Mouse (Mus musculus): Measurements from ENCODE around the gene Plxnb1. TPM values are rescaled to one million over a fixed set of nuclear protein-coding genes. Genes with fewer than 3 reads are reported as not detected.

The Plxnb1 gene
- total RNA-seq, 2 experiments from 2014 or later = not detected

DNA sequence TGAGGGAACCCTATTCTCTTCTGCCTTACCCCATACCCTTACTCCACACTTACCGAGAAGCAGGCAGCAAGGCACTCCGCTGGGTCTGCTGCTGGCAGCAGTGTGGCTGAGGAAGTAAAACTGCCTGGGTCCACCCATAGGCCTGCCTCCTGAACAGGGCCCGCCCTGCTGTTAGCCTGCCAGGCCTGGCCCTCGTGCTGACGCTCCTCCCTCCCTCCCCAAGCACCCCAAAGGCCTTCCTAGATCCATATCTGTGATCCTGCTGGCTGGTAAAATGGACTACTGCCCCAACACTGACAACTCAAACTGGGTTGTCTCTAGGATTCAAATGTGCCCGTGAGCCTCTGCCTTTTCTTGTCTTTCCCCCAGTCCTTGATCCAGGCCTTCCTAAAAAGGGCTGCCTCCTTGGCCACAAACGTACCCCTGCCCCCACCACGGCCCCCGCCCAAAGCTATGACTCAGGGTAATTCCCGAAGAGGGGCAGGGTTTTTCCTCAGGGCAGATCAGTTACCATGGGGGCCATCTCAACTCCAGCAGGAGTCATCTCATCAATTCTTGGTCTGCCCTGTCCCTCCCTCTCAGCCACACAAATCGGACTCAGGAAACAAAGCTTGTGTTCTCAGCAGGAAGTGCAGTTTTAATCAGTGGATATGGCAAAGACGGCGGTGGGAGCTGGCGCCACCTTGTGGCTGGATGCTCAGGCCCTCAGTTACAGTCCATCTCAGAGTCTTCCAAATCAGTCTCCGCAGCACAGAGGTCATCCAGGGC, 35.9 kb upstream of the Plxnb1 start, which contains the start of gene Trex1:
Trex1 (minus strand) TSS at position 599 of the 768 bp plus-strand sequence.
- ATAC-seq (replicated peaks; ENCODE audit: low FRiP score, low TSS enrichment, poor library complexity, severe bottlenecking) = peak; percentile 89

DNA sequence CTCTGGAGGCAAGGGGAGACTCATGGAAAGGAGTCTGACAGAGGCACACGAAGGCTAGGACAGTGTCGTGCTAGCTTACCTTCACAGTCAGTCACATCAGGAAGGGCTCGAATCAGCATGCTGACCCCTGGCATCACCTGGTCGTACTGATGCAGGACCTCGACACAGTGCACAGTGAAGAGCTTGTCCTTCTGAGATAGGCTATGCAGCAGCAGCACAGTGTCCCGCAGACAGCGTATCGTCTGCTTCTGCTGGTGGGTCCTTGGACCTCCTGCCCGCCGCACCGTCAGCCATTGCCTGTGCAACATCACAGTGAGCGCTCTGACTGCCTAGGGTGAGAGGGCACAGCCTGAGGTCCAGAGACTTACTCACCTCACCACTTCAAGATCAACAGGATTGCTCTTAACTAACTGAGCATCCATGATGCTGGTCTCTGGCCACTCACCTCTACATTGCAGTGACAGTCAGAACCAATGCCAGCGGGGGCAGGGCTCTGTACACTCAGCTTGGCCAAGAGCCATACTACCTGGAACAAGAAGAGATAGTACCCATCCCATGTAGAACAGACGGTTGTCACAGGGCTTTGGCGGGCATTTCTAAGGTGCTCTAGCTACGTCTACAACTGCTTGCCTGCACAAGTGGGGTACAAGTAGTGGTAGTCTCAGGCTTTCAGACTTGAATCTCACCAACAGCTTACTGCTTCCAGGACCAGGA, 34.8 kb upstream of the Plxnb1 start:
- ATAC-seq (replicated peaks; ENCODE audit: low FRiP score, low TSS enrichment, poor library complexity, severe bottlenecking) = no peak

DNA sequence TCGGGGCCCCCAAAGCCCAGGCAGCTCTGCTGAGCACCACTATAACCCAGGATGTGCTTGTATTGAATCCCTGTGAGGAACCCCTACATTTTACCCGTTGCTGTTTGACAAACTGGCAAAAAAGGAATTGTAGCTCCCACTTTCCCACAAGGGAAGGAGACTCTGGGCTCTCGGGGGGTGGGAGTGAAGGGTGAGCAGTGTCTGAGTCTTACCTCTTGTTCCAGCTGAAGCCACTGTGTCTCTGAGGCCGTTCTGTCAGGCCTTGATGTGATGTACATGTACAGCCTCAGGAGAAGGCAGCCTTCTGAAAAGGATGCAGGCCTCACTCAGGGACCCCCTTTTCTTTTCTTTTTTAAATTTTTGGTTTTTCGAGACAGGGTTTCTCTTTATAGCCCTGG, 34.3 kb upstream of the Plxnb1 start:
- no peak for ATAC-seq (replicated peaks; ENCODE audit: low FRiP score, low TSS enrichment, poor library complexity, severe bottlenecking)

DNA sequence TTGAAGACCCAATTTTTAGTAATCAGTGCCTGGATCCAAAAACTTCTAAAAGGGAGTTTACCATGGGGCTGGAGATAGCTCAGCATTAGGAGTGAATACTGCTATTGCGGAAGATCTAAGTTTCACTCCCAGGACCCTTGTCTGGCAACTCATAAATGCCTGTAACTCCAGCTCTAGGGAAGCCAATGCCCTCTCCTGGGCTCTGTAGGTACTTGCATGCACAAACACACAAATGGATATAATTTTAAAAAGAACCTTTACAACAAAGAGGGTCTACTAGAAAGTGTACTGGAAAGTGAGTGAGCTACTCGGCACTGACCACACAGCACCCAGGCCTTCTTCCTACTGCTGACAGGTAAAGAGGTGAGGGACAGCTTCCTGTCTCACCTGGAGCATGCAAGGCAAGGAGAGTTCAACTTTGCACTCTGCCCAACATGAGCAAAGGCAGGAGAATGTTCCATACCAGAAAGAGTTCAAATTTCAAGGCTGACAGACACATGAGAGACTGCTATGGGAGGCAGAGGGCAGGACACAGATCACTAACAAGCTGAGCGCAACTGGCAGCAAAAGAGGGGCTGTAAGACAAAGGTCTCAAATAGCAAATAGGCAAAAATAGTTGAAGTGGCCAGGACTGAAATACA, 27.0 kb upstream of the Plxnb1 start:
- ATAC-seq (replicated peaks; ENCODE audit: low FRiP score, low TSS enrichment, poor library complexity, severe bottlenecking) = no peak

DNA sequence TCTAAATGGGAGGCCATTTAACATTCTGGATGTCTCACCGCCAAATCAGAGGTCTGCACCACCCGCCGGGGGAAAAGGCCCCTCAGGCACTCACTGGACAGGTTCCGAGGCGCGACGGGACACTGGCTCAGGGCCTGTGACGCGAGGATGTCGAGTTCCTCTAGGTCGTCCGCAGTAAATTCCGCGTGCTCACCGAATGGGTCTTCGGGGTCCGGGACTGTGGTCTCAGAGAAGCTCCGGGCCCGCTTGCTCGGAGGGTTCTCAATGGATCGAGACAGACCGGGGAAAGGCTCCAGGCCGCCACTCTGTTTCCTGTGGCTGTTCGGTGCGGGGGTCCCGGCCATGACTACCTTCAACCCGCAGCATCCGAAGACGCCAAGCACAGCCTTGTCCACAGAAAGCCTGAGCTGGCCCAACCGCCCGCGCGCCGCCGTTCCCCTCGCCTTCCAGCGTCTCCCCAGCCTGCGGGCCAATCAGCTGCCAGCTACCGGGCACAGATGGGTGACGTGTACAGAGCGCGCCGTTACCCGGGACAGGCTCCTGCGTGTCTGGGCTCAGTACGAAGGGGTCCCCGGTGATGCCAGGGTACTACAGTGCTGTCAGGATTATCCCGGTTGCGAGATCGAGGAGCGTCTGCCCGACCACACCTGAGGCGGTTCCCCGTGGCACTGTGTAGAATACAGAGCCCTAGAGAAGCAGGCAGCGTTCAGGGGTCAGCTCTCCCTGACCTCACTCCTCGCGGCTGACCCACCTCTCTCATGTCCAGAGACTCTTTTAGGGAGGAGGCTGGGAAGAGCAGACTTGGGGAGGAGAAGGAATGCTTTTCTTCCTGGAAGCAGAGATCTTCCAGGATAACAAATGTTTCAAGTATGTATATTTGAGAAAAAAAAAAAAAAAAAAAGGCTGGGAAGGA, 21.3 kb upstream of the Plxnb1 start, which contains the start of gene Atrip:
Atrip (minus strand) TSS at position 464 of the 913 bp plus-strand sequence.
- peak; percentile 98 for ATAC-seq (replicated peaks; ENCODE audit: low FRiP score, low TSS enrichment, poor library complexity, severe bottlenecking)

DNA sequence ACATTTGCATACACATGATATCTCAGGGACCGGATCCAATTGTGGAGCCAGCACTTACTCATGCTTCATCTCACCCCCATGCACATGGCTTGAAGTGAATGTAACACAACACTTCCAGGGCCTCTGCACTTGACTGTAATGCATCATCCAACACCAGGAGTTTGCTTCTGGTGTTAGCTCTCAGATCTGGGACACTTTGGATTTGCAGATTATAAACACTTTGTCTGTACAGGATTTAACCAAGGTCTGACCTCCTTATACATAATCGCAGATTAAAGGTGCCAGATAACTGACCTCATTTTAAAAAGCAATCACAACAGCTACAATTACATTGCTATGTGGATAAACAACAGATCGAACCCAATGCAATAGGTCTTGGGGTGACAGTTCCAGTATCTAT, 14.7 kb upstream of the Plxnb1 start:
- no peak for ATAC-seq (replicated peaks; ENCODE audit: low FRiP score, low TSS enrichment, poor library complexity, severe bottlenecking)

DNA sequence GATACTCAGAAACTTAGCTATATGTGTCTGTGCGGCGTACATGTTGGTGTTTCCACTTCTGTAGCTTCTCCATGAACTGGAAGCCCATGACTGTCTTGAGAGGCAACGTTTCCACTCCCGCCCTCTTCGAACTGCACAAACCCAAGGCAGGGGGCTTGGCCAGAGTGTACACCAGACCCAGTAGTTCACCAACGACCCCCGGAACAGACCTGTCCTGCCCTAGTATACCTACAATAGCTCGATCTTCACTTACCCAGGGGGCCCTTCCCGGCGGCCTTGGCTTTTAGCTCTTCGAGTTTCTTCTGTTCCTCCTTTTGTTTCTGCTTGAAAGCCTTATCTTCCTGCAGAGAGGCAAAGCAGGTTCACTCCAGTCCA, 13.5 kb upstream of the Plxnb1 start:
- ATAC-seq (replicated peaks; ENCODE audit: low FRiP score, low TSS enrichment, poor library complexity, severe bottlenecking) = no peak

DNA sequence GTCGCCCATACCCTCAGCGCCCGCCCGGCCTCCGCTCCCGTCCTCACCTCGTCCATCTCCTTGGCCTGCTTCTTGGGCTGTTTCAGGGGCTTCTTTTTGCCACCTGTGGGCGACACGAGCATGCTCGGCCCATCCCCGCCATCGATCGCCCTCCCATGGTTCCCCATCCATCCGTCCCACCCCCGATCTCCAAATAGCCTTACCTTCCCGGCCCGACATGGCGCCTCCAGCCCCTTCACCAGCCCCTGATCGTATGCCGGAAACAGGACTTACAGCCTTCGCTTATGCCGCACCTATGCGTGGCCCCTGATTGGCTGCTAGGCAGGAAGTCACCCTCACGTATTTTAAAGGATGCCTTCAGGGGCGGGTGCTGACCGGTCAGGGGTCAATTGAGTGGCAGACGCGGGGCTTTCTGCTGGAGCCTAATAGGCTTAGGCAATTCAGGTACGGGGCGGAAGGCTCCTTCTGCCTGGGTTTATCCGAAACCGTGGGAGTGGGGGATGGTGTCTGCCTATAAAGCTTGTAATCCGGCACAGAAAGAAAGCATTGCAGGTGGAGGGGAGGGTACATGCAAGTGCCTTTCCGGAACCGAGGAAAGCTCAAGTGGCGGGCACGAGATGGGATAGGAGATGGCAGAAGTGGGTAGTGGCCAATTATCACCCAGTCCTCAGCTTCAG, 12.9 kb upstream of the Plxnb1 start, which contains the start of the genes Ccdc51 and Tma7:
Ccdc51 (plus strand) TSS at position 370 of the 677 bp plus-strand sequence.
Tma7 (minus strand) TSS at position 464 of the 677 bp plus-strand sequence.
- peak; percentile 98 for ATAC-seq (replicated peaks; ENCODE audit: low FRiP score, low TSS enrichment, poor library complexity, severe bottlenecking)

DNA sequence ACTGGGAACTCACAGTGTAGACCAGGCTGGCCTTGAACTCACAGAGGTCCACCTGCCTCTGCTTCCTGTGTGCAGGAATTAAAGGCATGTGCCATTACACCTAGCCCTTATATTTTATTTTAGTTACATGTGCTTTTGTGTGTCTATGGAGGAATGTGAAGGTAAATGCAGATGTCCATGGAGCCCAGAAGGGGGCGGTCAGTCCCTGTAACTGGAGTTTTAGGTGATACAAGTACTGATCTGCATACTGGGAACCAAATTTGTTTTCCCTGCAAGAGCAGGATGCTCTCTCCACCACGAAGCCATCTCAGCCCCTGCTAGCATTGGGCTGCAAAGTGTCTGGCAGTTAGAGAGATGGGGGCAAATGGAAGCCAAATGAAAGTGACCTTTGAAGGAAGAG, 10.3 kb upstream of the Plxnb1 start:
- ATAC-seq (replicated peaks; ENCODE audit: low FRiP score, low TSS enrichment, poor library complexity, severe bottlenecking) = no peak

DNA sequence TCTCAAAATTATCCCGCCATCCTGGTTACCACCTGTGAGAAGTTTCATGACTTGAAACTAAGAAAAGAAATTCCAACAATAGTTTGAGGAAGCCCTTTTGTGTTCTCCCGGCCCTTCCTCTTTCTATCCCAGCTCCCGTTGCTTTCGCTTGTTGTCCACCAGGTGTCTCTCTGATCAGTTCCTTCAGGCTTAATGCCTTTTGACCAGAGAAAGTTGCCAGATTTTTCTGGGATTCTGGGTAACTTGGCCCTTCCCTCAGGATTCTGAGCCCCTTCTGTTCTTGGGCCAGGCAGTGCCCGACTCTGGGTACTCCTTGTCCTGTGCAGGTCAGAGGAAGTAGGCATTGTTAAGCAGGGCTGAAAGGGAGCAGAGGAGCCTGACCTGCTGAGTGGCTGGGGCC, 7.2 kb upstream of the Plxnb1 start:
- ATAC-seq (replicated peaks; ENCODE audit: low FRiP score, low TSS enrichment, poor library complexity, severe bottlenecking) = no peak

DNA sequence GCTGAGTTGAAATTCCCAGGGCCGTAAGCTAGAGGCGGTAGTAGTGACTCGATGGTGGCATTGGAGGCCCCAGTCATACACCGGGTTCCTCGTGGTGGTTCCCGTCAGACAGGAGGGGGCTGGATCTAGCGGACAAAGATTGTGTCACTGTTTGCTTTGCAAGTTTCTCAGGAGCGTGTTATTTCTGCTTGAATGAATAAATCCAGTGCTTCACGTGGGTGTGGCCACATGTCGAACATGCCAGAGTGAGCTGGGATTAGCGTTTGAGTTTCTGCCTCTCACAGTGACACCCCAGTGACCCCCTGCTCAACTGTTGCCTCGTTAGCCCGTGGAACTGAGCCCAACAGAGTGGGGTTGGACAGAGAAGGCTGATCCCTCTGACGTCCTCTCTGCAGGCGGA, 4.7 kb upstream of the Plxnb1 start:
- no peak for ATAC-seq (replicated peaks; ENCODE audit: low FRiP score, low TSS enrichment, poor library complexity, severe bottlenecking)

DNA sequence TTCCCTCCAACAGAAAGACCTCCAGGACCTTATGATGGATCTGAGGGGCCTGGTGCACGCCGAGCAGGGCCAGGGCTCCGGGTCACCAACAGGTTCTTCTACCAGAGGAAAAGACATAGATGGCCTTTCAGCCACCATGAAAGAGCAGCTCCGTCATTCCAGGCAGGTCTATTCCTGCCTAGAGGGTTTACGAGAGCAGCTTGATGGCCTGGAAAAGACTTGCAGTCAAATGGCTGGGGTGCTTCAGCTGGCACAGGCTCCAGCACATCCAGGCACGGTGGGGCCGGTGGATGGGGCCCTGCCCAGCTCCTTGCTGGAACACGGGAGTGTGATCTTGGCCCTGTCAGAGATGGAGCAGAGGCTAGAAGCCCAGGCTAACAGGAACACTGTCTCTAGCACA, 3.4 kb upstream of the Plxnb1 start:
- ATAC-seq (replicated peaks; ENCODE audit: low FRiP score, low TSS enrichment, poor library complexity, severe bottlenecking) = no peak

DNA sequence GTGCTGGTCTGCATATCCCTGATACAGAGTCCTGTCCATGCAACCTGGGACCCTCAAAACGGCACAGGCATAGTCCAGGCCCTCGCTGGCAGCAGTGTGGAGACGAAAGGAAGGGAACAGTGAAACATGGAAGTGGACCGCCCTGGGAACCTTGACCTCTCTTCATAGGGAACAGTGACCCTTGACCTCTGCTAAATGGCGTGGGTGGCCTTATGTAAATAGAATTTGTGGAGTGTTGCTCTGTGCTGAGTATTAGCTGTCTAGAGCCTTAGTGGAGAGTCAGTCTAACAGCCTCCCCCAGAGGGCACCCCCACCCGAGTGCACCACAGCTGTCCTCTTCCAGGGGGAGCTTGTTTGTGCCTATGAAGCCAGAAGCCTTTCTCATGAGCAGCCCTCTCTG, 2.4 kb upstream of the Plxnb1 start:
- ATAC-seq (replicated peaks; ENCODE audit: low FRiP score, low TSS enrichment, poor library complexity, severe bottlenecking) = no peak

DNA sequence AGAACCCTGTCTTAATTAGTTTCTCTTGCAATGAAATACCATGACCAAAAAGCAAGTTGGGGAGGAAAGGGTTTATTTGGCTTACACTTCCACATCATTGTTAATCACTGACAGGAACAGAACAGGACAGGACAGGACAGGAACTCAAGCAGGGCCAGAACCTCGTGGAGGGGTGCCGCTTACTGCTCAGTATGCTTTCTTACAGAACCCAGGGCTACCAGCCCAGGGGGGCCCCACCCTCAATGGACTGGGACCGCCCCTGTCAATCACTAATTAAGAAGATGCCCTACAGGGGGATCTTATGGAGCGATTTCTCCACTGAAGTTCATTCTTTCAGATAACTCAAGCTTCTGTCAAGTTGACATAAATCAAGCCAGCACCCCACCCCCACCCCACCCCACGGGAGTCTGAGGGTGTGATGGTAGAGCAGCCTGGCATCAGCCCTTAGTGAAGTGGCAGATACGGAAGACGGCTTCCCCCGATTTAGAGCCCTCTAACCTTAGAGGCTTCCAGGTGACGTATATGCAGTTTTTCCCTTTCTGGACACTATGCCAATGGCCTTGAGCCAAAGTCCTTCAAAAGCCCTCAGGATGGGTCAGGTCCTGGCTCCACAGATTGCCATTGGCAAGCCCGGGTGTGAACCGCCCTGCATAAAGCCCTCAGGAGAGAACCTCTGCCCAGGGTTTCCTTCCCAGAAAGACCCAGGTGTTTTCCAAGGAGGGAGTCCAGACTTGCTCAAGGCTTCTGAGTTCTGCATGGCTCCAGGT, 1.2 kb upstream of the Plxnb1 start:
- no peak for ATAC-seq (replicated peaks; ENCODE audit: low FRiP score, low TSS enrichment, poor library complexity, severe bottlenecking)

DNA sequence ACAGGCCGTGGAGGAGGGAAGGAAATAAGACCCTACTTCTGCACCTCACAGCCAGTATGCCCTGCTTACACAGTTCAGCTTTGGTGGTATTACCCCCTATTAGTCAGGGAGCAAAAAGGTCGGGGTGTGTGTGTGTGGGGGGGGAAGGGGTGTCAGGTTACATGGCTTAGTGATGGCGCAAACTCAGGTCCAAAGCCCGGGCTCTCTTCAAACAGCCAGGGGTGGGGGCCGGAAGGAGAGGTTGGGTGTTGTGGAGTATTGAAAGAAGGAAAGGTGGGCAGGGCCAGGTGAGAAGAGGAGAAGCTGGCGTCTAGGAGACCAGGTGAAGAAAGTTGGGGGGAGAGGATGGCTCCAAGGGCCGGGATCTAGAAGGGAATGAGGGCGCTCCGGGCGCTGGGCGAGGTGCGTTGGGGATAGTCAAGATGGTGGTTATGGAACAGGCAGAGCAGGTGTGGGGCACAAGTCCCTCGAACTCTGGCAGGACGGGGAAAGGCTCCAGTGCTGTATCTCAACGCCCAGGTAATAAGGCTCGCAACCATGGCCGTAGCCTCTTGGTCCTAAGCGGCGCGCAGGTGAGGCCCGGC, 544 bp upstream of the Plxnb1 start:
- ATAC-seq (replicated peaks; ENCODE audit: low FRiP score, low TSS enrichment, poor library complexity, severe bottlenecking) = 0 out of 2 replicates have a peak, but pooled peaks have one; percentile 9

DNA sequence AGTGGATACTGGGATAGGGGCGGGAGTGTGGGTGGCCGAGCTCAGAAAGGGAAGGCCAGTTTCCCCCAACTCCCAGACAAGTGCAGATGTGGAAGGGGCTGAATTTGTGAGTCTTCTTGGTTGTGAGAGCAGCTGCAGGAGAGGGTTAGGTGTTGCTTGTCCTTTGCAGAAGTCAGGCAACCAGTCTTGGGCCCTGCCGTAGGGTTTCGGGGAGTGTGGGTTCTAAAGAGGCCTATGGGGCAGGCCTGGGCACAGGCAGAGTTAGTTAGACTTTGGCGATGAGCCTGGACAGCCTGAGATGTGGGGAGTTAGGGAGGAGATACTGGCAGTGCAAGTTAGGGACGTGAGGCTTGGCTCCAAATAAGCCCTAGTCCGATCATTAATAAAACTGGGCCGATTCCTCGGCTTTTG, 1.1 kb downstream of the Plxnb1 start:
- ATAC-seq (replicated peaks; ENCODE audit: low FRiP score, low TSS enrichment, poor library complexity, severe bottlenecking) = no peak

DNA sequence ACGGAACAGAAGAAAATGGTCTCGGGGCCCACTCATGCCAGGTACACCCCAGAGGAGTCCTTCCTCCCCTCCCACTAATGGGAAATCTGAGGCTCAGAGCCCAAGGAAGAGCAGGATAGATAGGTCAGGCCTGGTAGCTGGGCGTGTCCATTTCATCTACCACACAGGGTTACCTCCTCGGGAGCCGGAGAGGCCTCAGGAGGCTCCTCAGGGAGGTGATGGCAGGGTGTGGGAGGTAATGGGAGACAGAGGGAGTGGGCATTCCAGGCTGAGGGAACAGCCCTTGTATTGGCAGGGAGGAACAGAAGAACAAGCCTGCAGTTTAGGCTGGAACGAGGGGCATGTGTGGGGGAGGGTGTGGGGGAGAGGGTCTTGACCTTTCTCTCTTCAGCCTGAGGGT, 1.7 kb downstream of the Plxnb1 start:
- ATAC-seq (replicated peaks; ENCODE audit: low FRiP score, low TSS enrichment, poor library complexity, severe bottlenecking) = no peak

DNA sequence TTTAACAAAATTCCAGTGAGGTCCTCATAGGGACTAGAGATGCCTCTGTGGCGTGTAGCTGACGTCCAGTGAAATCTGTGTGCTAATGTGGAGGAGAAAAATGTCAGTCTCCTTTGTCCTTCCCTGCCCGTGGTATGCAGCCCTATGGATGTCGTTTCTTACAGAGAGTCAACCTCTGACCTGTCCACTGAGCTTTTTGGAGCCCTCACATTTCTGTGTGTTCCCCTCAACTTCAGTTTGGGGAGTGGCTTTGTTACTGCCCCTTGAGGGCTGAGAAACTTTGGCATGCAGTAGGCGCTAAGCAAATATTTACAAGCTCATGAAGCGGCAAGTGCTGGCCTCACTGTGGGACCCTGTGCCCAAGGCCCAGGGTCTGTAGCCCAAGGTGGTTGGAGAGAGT, 2.1 kb downstream of the Plxnb1 start:
- ATAC-seq (replicated peaks; ENCODE audit: low FRiP score, low TSS enrichment, poor library complexity, severe bottlenecking) = no peak
